Mouse (Mus musculus) brain, embryonic 14.5 days (tissue): Measurements from ENCODE around the gene Fads6.

Experiments used
- CTCF ChIP-seq: fragments of 200-500 bp; IDR thresholded peaks from 2 replicates; pipeline ENCODE4 v1.5.1; 2012; ENCODE audit warnings: inconsistent platforms, mild to moderate bottlenecking, moderate library complexity, borderline replicate concordance; ENCODE audit not compliant: insufficient read depth, insufficient read length; ENCODE audit errors: extremely low read depth
- POLR2A ChIP-seq: fragments of 200-500 bp; IDR thresholded peaks from 2 replicates; pipeline ENCODE4 v1.6.1; 2012; ENCODE audit warnings: mild to moderate bottlenecking, inconsistent platforms, borderline replicate concordance; ENCODE audit not compliant: poor library complexity, insufficient read depth, insufficient read length, severe bottlenecking; ENCODE audit errors: extremely low read depth

DNA sequence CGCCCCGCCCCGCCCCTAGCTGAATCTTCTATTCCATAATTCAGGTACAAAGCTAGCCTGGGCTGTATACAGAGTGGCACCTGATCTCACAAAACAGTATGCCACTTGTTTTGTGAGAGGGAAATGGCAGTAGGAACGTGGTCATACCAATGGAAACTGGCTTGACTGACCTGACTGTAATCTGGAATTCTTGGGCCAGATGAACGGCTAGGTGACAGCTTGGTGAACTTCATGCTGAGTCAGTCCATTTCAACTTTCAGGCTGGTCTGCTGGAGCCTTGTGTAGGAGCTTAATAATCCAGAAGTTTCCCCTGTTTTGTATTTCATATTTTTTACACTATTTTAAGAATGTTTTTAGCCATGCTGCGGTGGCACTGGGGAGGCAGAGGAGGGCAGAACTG is 19.3 kb downstream of the Fads6 start:
- TF ChIP-seq POLR2A (no peak), CTCF (no peak)
